Mouse (Mus musculus): Measurements from ENCODE around the gene Gmps. TPM values are rescaled to one million over a fixed set of nuclear protein-coding genes. Genes with fewer than 3 reads are reported as not detected.

Gene Gmps
- total RNA-seq, 2 experiments from 2014 or later, result 24.0 to 25.5 TPM

DNA sequence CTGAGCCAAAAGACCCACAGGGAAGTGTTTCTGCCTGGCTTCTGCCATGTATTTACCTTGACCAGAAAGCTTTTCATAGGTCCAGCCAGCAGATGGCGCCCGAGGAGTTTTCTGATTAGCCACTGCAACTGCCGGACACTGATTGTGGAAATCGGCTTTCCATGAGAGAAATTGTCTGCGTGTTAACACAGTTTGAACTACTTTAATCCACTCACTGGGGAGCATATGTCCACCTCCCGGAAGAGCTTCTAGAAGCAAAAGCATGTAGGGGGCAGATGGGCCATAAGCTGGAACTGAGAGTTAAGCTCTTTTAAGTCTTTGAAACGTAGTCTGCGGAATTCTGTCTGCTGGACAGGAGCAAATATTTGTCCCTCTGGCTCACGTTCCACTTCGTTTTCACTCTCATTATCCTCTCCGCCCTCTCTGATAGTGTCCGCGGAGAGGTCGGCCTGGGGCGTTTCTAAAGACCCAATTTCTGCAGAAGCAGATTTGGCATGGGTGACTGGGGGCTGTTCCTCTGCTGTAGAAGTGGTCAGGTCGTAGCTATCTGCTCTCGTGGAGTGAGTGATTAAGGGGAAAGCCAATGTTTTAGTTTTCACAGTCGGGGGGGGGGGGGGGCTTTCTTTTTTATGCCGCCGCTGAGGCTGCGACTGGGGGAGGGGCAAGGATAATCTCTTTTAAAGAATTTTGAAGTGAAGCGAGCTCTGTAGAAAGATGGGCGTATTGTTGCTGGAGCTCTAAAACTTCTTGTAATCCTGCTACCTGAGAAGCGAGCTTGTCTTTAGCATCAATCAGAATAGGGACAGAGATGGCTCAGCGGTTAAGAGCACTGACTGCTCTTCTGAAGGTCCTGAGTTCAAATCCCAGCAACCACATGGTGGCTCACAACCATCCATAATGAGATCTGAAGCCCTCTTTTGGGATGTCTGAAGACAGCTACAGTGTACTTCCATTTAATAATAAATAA is 64.2 kb downstream of the Gmps start:
- intact Hi-C loops (cut with DNase I), result loop anchor here (2.0 kb wide), 2 partner anchors 267 to 751 kb away; no protein-coding TSS in a partner anchor
- peak; percentile 48 for DNase-seq (ENCODE audit: low spot score)

Other genes starting within 250 kb of the Gmps start
- gene Plch1, start 76.6 kb upstream of the Gmps start, total RNA-seq (2021), result not detected
- 1 to 10 TPM; 8.1 TPM for gene E130311K13Rik, start 46.6 kb upstream of the Gmps start, total RNA-seq (2021)
- 10 to 100 TPM; 12.5 to 12.7 TPM for gene Slc33a1, start 11.3 kb upstream of the Gmps start, total RNA-seq (2021)
- gene Vmn2r1, start 105.4 kb downstream of the Gmps start, total RNA-seq (2021), result not detected
- gene Vmn2r2, start 165.8 kb downstream of the Gmps start, total RNA-seq (2021), result not detected

Data from heart, postnatal 25 days (tissue).